Mouse (Mus musculus) left cerebral cortex, postnatal 25 days (tissue): ENCODE data around the gene Zfhx3. TPM values are rescaled to one million over a fixed set of nuclear protein-coding genes. Genes with fewer than 3 reads are reported as not detected.

Experiments
- DNase-seq, 2 experiments: peaks; one replicate each; pipeline ENCODE4 v3.0.0; 2022; ENCODE audit warnings: low spot score in 2 of 2, mixed read lengths in 1 of 2
- intact Hi-C: fragments of 180-260 bp; cut with DNase I; formaldehyde crosslinking; loops from one replicate; pipeline ENCODE4 v1.15.1; 2025
- total RNA-seq, 2 experiments: library from RNA; stranded (reverse); gene quantifications; 2 replicates each; pipeline ENCODE4 v1.2.3; 2021

Gene Zfhx3
- total RNA-seq, 2 experiments from 2014 or later: 4.1 to 7.0 TPM

DNA sequence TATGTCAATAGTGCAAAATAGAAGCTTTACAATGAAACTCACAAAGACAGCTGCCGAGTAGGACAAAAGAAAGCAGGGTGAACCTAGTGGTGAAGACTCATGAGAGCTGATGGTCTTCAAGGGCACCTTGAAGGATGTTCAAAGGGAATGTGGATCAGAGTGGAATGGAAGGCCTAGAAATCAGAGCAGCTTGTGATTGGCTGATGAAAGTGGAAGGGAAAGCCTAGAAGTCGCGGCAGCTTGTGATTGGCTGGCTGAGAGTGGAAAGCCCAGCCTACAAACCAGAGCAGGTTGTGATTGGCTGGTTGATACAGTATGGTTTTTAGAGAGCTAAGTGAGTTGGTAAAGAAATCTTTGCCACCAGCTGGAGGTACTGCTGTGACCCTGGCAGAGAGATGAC, 272.6 kb downstream of the Zfhx3 start:
- intact Hi-C loops: no loop called here

DNA sequence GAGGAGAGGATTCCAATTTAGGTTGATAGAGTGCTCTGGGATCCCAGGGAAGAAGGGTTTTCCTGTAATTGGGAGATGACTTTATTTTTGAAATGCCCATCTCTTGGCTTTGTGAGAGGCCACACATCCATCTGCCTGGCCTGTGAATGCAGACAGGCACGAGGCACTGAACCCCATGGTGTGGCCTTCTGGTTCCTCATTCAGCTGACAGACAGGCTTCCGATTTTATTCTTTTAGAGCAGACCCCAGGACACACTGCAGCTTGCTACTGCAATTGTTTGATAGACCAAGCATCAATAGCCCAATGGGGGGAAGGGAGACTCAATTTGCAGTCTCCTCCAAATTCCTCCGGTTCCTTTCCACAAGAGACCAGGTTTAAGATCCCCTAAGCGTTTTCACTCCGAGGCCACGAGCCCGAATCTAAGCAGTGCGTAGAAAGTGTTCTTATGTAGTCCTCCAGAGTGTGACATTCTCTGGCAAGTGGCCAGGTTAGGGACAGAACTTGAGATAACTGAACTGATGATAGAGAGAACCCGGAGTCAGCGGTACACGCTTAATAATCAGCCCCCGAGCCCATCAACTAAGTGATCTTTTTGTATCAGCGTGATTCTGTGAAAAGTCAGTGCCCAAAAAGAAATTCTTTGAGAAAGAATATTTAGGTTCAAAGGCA, 275.9 kb downstream of the Zfhx3 start:
- intact Hi-C loops: no loop called here
- DNase-seq: no peak

More for the DNA sequence above, 272.6 kb downstream of the Zfhx3 start:
- no peak for DNase-seq

DNA sequence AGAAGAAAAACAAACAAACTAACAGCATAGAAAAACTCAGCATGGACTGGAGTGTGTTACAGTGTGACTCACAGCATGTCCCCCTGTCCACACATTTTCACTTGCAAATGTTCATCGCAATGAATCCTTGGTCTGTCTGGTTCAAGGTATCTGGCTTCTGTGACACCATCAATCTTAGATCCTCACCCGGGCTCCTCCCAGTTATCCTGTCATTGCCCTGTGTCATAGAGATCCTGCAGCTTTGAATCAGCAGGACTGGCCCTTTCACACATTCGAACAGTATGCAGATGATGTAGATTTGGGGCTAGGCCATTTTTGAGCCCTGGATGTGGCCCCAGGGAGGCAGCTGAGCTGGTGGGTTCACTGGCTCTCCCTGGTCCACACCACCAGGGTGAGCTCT, 278.1 kb downstream of the Zfhx3 start:
- intact Hi-C loops: no loop called here
- DNase-seq: no peak

DNA sequence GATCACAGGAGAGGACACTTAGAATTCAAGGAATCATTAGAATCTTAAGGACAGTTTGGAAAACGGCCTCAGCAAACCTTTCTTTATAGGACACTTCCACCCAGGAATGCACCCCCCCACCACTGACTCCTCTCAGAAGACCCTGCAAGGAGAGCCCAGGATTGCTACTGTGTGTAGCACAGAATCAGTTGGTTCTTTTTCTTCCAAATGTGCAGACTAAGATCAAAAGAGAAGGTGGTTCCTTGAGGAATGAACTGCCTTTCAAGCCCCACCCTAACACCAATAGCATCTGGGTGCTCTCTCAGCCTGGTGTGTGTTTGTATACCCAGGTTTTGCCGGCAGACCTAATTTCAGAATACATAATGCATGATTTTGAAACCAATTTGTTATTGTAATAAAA, 279.6 kb downstream of the Zfhx3 start:
- no peak for DNase-seq
- intact Hi-C loops: no loop called here

DNA sequence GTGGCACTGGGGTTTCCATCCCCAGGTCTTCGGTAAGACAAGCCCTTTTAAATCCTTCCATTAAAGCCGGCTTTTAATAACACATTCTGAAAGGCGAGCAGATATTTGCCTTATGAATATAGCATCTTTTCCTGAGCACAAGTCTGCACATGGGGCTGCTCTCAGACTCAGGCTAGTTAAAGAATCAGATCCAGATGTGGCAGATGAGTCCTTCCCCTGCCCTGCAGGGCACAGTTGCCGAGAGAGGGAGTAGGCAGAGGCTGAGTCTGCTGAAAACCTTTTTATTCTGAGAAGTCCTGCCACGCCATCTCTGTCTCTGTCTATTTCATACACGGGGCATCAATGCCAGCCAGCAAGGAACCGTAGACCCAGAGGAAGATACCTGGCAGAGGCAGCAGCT, 289.9 kb downstream of the Zfhx3 start:
- DNase-seq: no peak

DNA sequence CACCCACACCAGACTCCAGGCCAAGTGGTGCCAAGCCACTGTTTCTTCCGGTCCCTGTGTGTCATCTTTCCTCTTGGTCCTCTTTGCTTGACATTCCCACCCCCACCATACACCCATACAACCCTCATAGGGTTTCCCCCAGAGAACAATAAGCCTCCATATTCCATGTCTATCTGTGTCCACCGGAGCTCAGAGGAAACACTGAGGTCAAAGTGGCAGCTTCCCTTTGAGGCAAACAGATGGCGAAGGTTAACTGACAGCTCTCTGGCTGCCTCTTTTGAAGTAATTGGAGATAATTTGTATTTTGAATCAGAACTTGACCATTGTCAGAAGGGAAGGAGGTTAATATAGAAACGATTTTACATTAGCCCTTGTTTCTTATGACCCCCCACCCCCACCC, 292.0 kb downstream of the Zfhx3 start:
- intact Hi-C loops: no loop called here
- no peak for DNase-seq

More for the DNA sequence above, 289.9 kb downstream of the Zfhx3 start:
- intact Hi-C loops: no loop called here

DNA sequence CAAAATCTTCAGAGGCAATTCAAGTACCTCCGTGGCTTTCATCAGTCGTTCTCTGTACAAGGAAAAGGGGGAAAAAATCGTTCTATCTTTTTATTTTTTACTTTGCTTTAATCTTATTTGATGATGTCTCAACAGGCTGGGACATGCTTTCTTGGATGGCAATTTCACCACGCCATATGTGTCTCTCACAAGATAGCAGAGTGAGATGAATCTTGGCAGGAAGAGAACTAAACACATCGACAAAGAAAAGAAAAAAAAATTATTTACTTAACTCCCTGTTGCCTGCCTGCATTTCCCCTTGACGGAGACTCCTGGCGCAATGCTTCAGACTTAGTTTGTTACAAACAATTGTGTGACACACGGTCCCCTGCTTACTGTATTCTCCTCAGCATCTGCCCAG, 294.3 kb downstream of the Zfhx3 start:
- peak in 1 of 2 experiments; percentile 12 for DNase-seq
- intact Hi-C loops: no loop called here

DNA sequence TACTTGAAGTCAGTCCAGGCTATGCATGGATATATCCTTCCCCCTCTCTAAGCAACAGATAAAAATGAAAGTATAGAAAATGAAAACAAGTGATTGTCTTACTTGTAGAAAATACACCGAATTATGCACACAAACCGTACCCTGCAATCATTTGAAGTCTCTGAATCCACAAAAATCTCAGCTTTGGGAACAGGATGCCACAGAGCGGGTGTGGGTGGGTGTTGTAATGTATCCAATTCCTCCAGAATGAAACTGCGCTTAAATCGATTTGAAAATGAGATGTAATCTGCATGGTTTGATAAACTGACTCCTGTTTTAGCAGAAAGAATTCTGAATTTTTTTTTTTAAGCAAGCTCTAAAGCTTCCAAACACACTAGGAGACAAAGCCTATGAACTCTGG, 297.1 kb downstream of the Zfhx3 start:
- intact Hi-C loops: no loop called here
- peak in 1 of 2 experiments; percentile 55 for DNase-seq

DNA sequence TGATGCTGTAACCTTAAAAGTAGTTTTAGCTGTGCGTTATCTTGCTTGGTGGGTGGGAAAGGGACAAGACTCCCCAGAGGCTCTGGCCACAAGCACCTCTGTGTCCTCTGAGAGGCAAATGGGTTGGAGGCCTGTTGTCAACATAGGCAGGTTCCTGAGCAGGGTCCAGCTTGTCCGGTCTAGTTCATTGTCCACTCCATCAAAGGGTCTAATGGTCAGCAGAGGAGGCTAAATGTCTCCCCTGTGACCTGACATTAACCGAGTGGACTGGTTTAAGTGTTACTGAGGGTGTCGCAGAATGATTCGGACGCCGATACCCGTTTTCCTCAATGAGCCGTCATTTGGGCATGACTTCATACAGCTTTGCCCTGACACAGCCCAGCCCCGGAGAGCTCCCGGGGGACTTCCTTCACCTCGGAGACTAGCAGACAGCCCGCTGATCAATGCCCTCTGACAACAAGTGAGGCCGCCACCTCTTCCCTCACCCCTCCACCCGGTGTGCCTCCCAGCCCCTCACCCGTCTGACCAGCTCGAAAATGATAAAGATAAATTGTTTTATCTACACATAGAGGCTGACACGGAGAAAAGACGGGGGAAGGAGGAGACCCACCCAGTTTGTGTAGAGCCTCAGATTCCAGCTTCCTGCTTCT, 298.7 kb downstream of the Zfhx3 start:
- intact Hi-C loops: loop anchor here (5.0 kb wide), 1 partner anchor 461 kb away; no protein-coding TSS in a partner anchor
- no peak for DNase-seq

DNA sequence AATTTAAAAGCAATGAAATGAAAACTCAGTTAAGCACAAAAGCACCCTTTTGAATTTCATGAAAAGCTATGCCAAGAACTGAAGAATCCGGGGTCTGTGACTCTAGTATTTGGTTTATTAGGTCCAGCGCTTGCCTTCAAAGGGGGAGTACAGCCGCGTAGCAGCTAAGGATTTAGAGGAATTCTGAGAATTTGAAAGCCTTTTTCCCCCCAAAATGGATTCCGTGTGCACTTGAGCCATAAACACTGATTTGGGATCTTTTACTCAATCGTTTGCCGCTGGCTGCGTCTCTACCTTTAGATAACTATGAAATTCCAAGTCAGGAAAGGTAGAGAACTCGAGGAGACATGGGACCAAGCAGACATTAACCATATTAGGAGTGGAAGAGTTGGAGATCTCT, 300.8 kb downstream of the Zfhx3 start:
- intact Hi-C loops: loop anchor here (5.0 kb wide), 1 partner anchor 459 kb away; no protein-coding TSS in a partner anchor
- DNase-seq: no peak

DNA sequence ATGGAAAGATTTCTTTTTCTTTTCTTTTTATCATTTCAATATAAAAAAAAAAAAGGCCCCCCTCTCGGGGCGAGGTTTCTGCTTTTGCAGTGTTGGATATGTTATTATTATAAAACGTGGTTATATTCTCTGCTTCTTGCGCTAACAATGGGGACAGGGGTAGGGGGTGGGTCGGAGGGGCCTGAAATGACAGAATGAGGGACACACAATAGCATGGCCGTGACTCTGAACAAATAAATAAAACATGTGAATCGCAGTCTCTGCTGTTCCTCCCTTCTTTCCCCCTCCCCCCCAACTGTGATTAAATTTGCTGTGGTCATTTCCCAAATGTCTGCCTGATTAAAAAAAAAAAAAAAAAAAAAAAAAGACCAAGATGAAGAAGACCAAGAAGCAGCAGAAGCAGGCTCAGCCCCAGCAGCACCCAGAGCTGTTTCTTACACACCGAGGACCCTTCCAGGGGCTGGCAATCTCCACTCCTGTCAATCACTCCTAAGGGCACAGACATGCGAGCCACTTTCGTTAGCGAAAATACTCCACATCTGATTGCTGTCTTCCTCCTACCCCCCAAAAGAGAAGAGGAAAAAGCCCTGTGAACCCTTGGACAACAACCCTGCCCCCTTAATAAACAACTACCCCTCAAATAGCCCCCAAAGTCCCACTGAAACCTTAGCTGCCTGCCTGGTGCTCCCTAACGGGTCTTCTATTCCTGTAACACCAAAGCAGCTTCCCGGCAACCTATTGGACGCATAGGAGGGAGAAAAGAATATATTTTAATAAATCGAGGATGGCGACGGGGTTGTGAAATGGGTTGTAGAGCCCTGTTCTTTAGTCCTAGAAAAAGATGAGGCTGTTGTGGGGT, 302.4 kb downstream of the Zfhx3 start:
- no peak for DNase-seq
- intact Hi-C loops: loop anchor here (5.0 kb wide), 2 partner anchors 293 to 457 kb away; no protein-coding TSS in a partner anchor

DNA sequence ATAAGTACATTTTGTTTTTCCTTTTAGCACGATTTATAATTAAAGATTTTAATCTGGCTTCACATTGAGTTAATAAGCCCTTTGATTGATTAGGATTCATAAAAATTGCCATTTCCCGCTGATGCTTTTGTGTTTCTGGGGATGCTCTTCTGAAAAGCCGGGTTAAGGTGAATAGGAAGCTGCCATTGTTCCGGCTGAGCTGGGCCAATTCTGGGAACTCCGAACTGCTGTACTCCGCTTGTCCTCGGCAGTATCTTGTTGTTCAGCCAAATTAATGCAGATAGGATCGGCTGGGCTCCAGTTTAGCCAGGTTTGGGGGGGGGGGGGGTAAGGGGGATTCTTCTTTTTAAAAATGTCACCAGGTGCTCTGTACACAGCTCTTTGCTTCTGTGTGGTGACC, 303.1 kb downstream of the Zfhx3 start:
- DNase-seq: no peak
- intact Hi-C loops: loop anchor here (5.0 kb wide), 1 partner anchor 293 kb away; no protein-coding TSS in a partner anchor

DNA sequence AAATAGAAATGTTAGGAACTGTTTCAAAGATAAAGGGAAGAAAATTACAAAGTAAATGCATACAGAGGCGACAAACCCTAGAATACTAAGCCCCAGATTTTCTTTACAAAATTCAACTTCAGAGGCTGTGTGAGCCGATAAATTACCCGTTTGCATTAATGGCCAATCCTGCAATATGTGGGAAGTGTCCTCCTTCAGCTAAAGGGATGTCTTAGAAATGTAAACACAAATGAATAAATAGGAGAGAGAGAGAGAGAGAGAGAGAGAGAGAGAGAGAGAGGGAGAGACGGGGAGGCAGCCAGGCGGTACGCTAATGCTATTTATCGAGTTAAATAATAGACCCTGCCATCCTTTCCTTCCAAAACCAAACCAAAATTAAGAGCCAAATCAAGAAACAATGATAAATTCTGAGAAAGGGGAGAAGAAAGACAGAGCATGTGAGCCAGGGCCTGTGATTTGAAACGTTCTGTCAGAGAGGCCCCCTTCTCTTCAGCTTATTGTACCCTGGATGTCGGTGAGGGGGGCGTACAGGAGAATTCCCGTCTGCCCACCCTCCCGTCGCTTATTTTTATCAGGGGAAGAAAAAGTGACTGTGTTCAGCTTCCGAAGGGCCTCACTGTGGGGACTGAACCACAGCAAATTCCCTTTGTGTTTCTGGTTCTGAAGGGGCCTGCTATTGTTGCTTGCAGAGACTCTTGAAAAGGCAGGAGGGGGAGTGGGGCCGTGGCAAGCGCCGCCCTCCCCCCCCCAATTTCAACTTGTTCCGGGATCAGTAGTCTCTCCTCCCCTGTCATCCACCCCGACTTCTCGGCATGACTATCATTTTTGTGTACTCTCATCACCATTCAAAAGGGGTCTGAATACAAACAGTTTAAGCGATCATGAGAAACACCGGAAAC, 303.8 kb downstream of the Zfhx3 start:
- intact Hi-C loops: loop anchor here (5.0 kb wide), 1 partner anchor 294 kb away; no protein-coding TSS in a partner anchor
- DNase-seq: no peak

DNA sequence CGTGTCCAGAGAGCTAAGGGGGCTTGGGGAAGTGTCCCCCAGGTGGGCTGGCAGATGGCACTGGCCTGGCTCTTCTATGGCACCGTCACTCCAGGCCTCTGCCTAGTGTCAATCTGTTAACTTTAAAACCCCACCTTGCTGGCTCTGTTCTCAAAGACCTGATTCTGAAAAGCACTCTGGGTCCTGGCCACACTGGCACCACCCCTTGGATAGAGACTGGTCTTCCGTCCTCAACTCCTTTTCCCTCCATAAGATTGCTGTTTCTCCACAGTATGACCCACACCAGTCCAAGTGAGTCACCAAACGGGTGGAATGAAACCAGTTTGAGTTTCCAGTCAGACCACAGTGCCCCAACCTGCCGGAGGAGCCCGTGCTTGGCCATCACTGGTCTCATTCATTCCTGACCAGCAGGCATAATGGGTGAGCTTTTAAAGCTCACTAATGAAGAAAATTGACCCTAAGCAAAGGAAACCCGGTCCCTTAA, 304.5 kb downstream of the Zfhx3 start:
- no peak for DNase-seq
- intact Hi-C loops: loop anchor here (5.0 kb wide), 1 partner anchor 295 kb away; no protein-coding TSS in a partner anchor

DNA sequence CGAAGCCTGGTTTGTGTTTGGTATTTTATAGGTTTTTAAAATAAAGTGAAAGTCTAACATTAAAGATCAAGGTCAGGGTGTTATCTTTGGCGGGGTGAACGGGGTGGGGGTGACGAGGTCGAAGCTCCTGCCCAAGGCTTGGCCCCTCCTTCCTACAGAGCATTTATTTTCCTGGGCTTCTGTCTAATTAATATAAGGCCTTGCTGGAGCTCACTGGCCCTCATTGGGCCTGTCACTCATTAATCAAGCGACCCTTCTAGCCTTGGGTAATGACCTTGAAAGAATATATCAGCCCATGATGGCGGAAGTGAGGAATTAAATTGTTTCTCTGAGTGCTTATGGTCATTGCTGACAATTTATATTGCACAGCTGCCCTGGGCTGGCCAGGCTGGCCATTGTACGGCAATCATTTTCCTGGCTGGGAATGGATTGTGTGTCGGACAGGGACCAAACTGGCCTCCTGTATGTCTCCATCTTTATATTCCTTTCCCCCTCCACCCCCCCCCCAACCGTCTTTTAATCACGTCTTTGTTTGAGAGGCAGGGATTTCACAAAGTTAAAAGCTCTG, 322.2 kb downstream of the Zfhx3 start:
- DNase-seq: no peak
- intact Hi-C loops: no loop called here

DNA sequence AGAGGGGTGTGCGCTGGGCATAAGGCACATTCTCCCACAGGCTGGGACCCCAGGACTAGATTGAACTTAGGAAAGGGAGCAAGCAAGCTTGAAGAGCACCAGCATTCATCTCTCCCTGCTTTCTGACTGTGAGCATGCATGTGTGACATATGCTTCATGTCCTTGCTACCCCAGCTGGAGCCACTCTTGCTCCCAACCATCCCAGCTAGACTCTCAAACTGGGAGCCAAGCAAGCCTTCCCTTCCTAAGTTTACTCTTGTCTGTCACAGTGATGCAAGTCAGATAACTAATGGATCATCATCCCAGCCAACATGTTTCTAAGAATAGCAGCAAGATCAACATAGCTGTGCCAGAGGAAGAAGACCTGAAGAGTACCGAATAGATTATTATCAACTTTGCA, 335.5 kb downstream of the Zfhx3 start:
- intact Hi-C loops: no loop called here
- no peak for DNase-seq

DNA sequence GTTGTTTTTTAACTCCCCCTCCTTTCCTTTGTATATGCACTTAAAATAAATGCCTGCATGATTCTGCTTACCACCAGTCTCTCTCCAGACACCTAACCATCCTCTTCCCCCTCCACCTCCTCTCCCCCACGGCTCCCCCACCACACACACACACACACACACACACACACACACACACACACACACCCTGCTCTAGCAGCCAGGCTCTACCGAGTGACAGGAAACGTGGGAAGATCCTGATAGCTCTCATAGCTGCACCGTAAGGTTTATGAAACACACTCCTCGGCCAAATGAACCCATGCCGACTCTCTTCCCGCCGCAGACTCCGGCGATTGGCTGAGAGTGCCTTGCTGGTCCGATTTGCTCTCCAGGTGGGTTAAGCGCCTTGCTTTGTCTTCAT, 339.5 kb downstream of the Zfhx3 start:
- intact Hi-C loops: no loop called here
- DNase-seq: peak in 1 of 2 experiments; percentile 4

DNA sequence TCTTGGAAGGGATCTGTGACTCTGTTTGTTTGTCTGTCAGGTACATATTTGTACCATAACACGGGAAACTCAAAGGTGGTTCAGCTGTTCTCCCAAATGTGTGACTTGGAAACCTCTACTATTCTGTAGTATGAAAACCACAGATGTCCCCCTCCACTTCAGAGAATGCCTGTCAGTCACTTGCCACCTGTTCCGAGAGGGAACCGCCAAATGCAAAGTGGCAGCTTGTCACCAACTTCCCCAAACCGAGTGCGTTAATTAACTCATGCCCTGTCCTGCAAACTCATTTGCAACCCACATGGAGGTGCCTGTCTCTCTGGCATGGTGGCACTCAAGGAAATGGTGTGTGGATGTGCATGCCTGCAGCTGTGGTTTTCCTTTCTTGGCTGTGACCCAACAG, 343.7 kb downstream of the Zfhx3 start:
- intact Hi-C loops: no loop called here
- no peak for DNase-seq
